Mouse (Mus musculus) splenic B cell, adult 2 months (primary cell): ENCODE data around the gene Efcc1.
"Not testable (repeated sequence)": the region's sequence is repeated elsewhere in the genome, so short reads cannot be mapped to it uniquely, and the experiment has no call there.

Source experiments
- DNase-seq: peaks from one replicate; pipeline ENCODE4 v3.0.0-alpha.2; 2011; ENCODE audit warnings: low read depth, low spot score
- H3K27me3 ChIP-seq: 2 replicates; pipeline ENCODE4 v1.6.1; 2012; ENCODE audit warnings: mild to moderate bottlenecking, low read length, moderate library complexity, mixed read lengths; ENCODE audit not compliant: control insufficient read depth, poor library complexity, insufficient read depth, severe bottlenecking
- H3K36me3 ChIP-seq: 2 replicates; pipeline ENCODE4 v1.6.1; 2012; ENCODE audit warnings: mild to moderate bottlenecking, low read length, moderate library complexity, mixed read lengths; ENCODE audit not compliant: control insufficient read depth, poor library complexity, insufficient read depth, severe bottlenecking

Efcc1 gene

GRCm38 (mm10) chr6:87755196-87755595 is 24.5 kb downstream of the Efcc1 start:
- no peaks in the 10 kb centered on the region for H3K36me3 ChIP-seq
- no peak for DNase-seq
- H3K27me3 ChIP-seq, result no peaks in the 10 kb centered on the region

- Histone ChIP-seq H3K36me3 (no peaks in the 10 kb centered on the region), H3K27me3 (no peaks in the 10 kb centered on the region)
- DNase-seq, result no peak
Measured at GRCm38 (mm10) chr6:87756896-87757295, 26.2 kb downstream of the Efcc1 start.

- Histone ChIP-seq H3K36me3 (no peaks in the 10 kb centered on the region), H3K27me3 (no peaks in the 10 kb centered on the region)
- DNase-seq, result no peak
Measured at GRCm38 (mm10) chr6:87759404-87759803, 28.7 kb downstream of the Efcc1 start.

DNA sequence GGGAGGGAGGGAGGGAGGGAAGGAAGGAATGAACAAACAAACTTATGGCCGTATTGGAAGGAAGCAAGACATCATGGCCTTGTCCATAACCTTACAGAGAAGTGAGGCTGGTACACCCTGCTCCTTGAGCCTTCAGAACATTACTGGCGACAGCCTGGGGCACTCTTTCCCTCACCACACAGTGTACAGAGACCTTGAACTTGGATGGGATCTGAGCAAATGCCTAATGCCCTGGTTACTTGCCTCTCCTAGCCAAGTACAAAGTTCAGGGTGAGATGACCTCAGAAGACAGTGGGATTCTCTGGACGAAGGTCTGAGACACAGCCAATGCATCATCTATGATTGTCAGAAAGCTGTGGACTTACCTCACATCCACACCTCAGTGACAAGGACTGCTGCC is 29.2 kb downstream of the Efcc1 start:
- DNase-seq, result no peak
- no peaks in the 10 kb centered on the region for H3K27me3 ChIP-seq
- no peaks in the 10 kb centered on the region for H3K36me3 ChIP-seq

- no peaks in the 10 kb centered on the region for H3K36me3 ChIP-seq
- no peaks in the 10 kb centered on the region for H3K27me3 ChIP-seq
- no peak for DNase-seq
Measured at GRCm38 (mm10) chr6:87762161-87762560, 31.5 kb downstream of the Efcc1 start.

- no peaks in the 10 kb centered on the region for H3K36me3 ChIP-seq
- DNase-seq, result peak; percentile 73
- no peaks in the 10 kb centered on the region for H3K27me3 ChIP-seq
Measured at GRCm38 (mm10) chr6:87763376-87764280, 33.0 kb downstream of the Efcc1 start.

DNA sequence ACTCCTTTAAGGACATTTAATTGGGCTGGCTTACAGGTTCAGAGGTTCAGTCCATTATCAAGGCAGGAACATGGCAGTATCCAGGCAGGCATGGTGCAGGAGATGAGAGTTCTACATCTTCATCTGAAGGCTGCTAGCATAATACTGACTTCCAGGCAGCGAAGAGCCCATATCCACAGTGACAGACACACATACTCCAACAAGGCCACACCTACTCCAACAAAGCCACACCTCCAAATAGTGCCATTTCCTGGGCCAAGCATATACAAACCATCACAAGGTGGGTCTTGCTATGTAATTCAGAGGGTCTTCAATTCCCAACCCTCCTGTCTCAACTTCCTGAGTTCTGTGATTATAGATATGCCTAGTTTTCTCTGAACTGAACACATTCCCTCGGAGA is 33.6 kb downstream of the Efcc1 start:
- not testable (repeated sequence) for H3K27me3 ChIP-seq, H3K36me3 ChIP-seq, DNase-seq

DNA sequence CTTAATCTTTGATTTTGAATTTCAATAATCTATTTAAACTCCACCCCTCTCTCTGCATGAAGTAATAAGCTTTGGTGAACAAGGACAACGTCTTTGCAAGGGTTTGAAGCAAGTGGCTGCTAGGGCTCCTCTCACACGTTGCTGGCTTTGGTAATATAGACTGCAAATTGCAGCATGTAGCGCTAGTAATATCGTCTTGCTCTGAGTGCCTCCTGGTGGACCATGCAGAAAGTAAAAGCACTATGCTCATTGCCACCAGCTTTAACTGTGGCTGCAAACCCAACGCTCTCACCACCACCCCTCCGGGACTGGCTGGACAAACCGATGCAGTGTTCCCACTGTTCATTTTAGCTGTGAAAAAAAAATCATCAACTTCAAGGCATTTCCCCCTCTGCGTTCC is 40.0 kb downstream of the Efcc1 start:
- Histone ChIP-seq H3K36me3 (no peaks in the 10 kb centered on the region), H3K27me3 (no peaks in the 10 kb centered on the region)
- DNase-seq, result peak; percentile 23

GRCm38 (mm10) chr6:87774466-87774865 is 43.8 kb downstream of the Efcc1 start:
- H3K27me3 ChIP-seq, result no peaks in the 10 kb centered on the region
- H3K36me3 ChIP-seq, result no peaks in the 10 kb centered on the region
- no peak for DNase-seq

DNA sequence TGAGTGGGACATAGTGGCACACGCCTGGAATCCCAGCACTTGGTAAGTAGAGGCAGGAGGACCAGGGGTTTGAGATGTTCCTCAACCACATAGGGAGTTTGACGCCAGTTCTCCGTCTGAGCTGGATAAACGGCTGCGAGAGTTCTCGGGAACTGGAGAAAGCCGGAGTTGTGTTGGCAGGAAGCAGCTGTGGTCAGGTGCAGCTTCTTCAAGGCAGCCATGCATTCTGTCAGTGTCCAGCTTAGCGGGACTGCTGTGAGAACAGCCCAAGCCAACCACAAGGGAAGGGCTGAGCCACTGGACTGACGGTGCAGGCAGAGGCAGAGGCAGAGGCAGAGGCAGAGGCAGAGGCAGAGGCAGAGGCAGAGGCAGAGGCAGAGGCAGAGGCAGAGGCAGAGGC is 44.2 kb downstream of the Efcc1 start:
- Histone ChIP-seq H3K27me3 (no peaks in the 10 kb centered on the region), H3K36me3 (no peaks in the 10 kb centered on the region)
- DNase-seq, result no peak

- Histone ChIP-seq H3K27me3 (no peaks in the 10 kb centered on the region), H3K36me3 (no peaks in the 10 kb centered on the region)
- DNase-seq, result no peak
Measured at GRCm38 (mm10) chr6:87775588-87776245, 45.0 kb downstream of the Efcc1 start.

GRCm38 (mm10) chr6:87776663-87777062 is 46.0 kb downstream of the Efcc1 start:
- DNase-seq, result no peak

GRCm38 (mm10) chr6:87777842-87778241 is 47.2 kb downstream of the Efcc1 start, which contains the start of gene Gp9:
Gene Gp9 (plus strand): TSS chr6:87778072.
- Histone ChIP-seq H3K36me3 (no peaks in the 10 kb centered on the region), H3K27me3 (no peaks in the 10 kb centered on the region)
- no peak for DNase-seq

More at GRCm38 (mm10) chr6:87776663-87777062, 46.0 kb downstream of the Efcc1 start:
- H3K36me3 ChIP-seq, result no peaks in the 10 kb centered on the region
- no peaks in the 10 kb centered on the region for H3K27me3 ChIP-seq

GRCm38 (mm10) chr6:87778294-87779173 is 47.9 kb downstream of the Efcc1 start:
- no peak for DNase-seq
- H3K27me3 ChIP-seq, result no peaks in the 10 kb centered on the region
- H3K36me3 ChIP-seq, result no peaks in the 10 kb centered on the region
